Mouse (Mus musculus) heart, embryonic 15.5 days (tissue): ENCODE measurements around the gene Dnah2. TPM values are rescaled to one million over a fixed set of nuclear protein-coding genes. Genes with fewer than 3 reads are reported as not detected.

Source experiments
- ATAC-seq: fragments of 200-750 bp; cut with Nextera tagmentation; replicated peaks from 2 replicates; pipeline ENCODE4 v1.8.0; 2017; ENCODE audit warnings: low read depth, moderate TSS enrichment; ENCODE audit not compliant: insufficient number of reproducible peaks, insufficient read depth, low FRiP score
- H3K27ac ChIP-seq: fragments of 300-500 bp; sonication (generic); 2 replicates; pipeline ENCODE4 v1.5.1; 2015; ENCODE audit warnings: mild to moderate bottlenecking, inconsistent platforms
- H3K27me3 ChIP-seq: fragments of 300-500 bp; sonication (generic); 2 replicates; pipeline ENCODE4 v1.6.1; 2015; ENCODE audit warnings: inconsistent platforms
- H3K36me3 ChIP-seq: fragments of 300-500 bp; sonication (generic); 2 replicates; pipeline ENCODE4 v1.6.1; 2015; ENCODE audit warnings: mild to moderate bottlenecking, inconsistent platforms
- H3K4me1 ChIP-seq: fragments of 300-500 bp; sonication (generic); replicated peaks from 2 replicates; pipeline ENCODE4 v1.6.1; 2015; ENCODE audit warnings: inconsistent platforms
- H3K4me2 ChIP-seq: fragments of 300-500 bp; sonication (generic); 2 replicates; pipeline ENCODE4 v1.6.1; 2015; ENCODE audit warnings: inconsistent platforms, mild to moderate bottlenecking, moderate library complexity
- H3K4me3 ChIP-seq: fragments of 300-500 bp; sonication (generic); 2 replicates; pipeline ENCODE4 v1.5.1; 2015; ENCODE audit warnings: mild to moderate bottlenecking, inconsistent platforms
- H3K9ac ChIP-seq: fragments of 300-500 bp; sonication (generic); 2 replicates; pipeline ENCODE4 v1.6.1; 2015; ENCODE audit warnings: mild to moderate bottlenecking, inconsistent platforms
- H3K9me3 ChIP-seq: fragments of 300-500 bp; sonication (generic); replicated peaks from 2 replicates; pipeline ENCODE4 v1.6.1; 2016; ENCODE audit warnings: inconsistent platforms
- WGBS: fragments of 180-500 bp; shearing (Covaris S2); methylation state at CpG from one replicate; pipeline ENCODE4 v1.1.7; 2015; ENCODE audit warnings: mixed read lengths; 5-methylcytosine and 5-hydroxymethylcytosine counted together
- polyA plus RNA-seq: library from polyadenylated mRNA; unstranded; fragments of >200 nt; fragmentation: Nextera tagmentation; extraction: Ambion mirVana; gene quantifications from 2 replicates; pipeline ENCODE4 v1.2.1, GENCODE M21; 2015

The Dnah2 gene
- polyA plus RNA-seq, 1 experiment from 2014 or later = 0.21 TPM

GRCm38 (mm10) chr11:69411073-69411535, 137.8 kb downstream of the Dnah2 start:
- Histone ChIP-seq H3K9ac (peak overlapping the region; percentile 90), H3K27me3 (no peaks in the 10 kb centered on the region), H3K4me3 (peak overlapping the region; percentile 85), H3K36me3 (peaks cover 27% of the 10 kb centered on the region), H3K9me3 (no peaks in the 10 kb centered on the region), H3K27ac (peak overlapping the region; percentile 99), H3K4me1 (peaks cover 55% of the 10 kb centered on the region), H3K4me2 (peak overlapping the region; percentile 93)
- WGBS = 0% methylated on average over 26 of the region's 26 CpGs
- peak; percentile 57 for ATAC-seq

GRCm38 (mm10) chr11:69410310-69411072, 138.4 kb downstream of the Dnah2 start:
- peak; percentile 2; the same call in 1 of the 2 replicates for ATAC-seq

GRCm38 (mm10) chr11:69410045-69410309, 138.9 kb downstream of the Dnah2 start:
- Histone ChIP-seq H3K4me2 (peak overlapping the region; percentile 93), H3K27ac (peak overlapping the region; percentile 99), H3K9me3 (no peaks in the 10 kb centered on the region), H3K36me3 (peaks cover 38% of the 10 kb centered on the region), H3K9ac (peak overlapping the region; percentile 90), H3K27me3 (no peaks in the 10 kb centered on the region), H3K4me3 (peak overlapping the region; percentile 85), H3K4me1 (peaks cover 49% of the 10 kb centered on the region)
- ATAC-seq = no peak
- 0% methylated on average over 18 of the region's 18 CpGs for WGBS

More at GRCm38 (mm10) chr11:69410310-69411072, 138.4 kb downstream of the Dnah2 start:
- Histone ChIP-seq H3K4me1 (peaks cover 54% of the 10 kb centered on the region), H3K9ac (peak overlapping the region; percentile 90), H3K9me3 (no peaks in the 10 kb centered on the region), H3K4me2 (peak overlapping the region; percentile 93), H3K27me3 (no peaks in the 10 kb centered on the region), H3K27ac (peak overlapping the region; percentile 99), H3K4me3 (peak overlapping the region; percentile 85), H3K36me3 (peaks cover 33% of the 10 kb centered on the region)
- WGBS = under 1% methylated on average over 41 of the region's 41 CpGs

GRCm38 (mm10) chr11:69409378-69410044, 139.4 kb downstream of the Dnah2 start:
- under 1% methylated on average over 40 of the region's 46 CpGs for WGBS
- Histone ChIP-seq H3K4me1 (peaks cover 44% of the 10 kb centered on the region), H3K9me3 (no peaks in the 10 kb centered on the region), H3K9ac (peak overlapping the region; percentile 90), H3K4me2 (peak overlapping the region; percentile 93), H3K27me3 (no peaks in the 10 kb centered on the region), H3K36me3 (peaks cover 42% of the 10 kb centered on the region), H3K4me3 (peak overlapping the region; percentile 85), H3K27ac (peak overlapping the region; percentile 99)
- peak; percentile 50 for ATAC-seq

GRCm38 (mm10) chr11:69408541-69409377, 140.2 kb downstream of the Dnah2 start:
- H3K4me1 ChIP-seq = peaks cover 37% of the 10 kb centered on the region
- peak overlapping the region; percentile 90 for H3K9ac ChIP-seq
- H3K4me3 ChIP-seq = peak overlapping the region; percentile 85
- under 1% methylated on average over 33 of the region's 33 CpGs for WGBS
- peaks cover 49% of the 10 kb centered on the region for H3K36me3 ChIP-seq
- no peaks in the 10 kb centered on the region for H3K9me3 ChIP-seq
- H3K27ac ChIP-seq = peak overlapping the region; percentile 99
- H3K27me3 ChIP-seq = no peaks in the 10 kb centered on the region
- H3K4me2 ChIP-seq = peak overlapping the region; percentile 93
- peak; percentile 48 for ATAC-seq

GRCm38 (mm10) chr11:69407724-69408004, 141.2 kb downstream of the Dnah2 start:
- Histone ChIP-seq H3K4me1 (peaks cover 26% of the 10 kb centered on the region), H3K9me3 (no peaks in the 10 kb centered on the region), H3K27ac (no peak overlapping the region), H3K4me2 (peak overlapping the region; percentile 93), H3K36me3 (peaks cover 54% of the 10 kb centered on the region), H3K9ac (peak overlapping the region; percentile 90; the same call in 1 of the 2 replicates), H3K4me3 (peak overlapping the region; percentile 85; the same call in 1 of the 2 replicates), H3K27me3 (no peaks in the 10 kb centered on the region)
- no peak for ATAC-seq
- 81% methylated on average over 4 of the region's 4 CpGs for WGBS

- ATAC-seq = no peak
- Histone ChIP-seq H3K4me1 (peaks cover 20% of the 10 kb centered on the region), H3K27ac (no peak overlapping the region), H3K27me3 (no peaks in the 10 kb centered on the region), H3K9me3 (no peaks in the 10 kb centered on the region), H3K36me3 (peaks cover 55% of the 10 kb centered on the region), H3K4me3 (peak overlapping the region; percentile 85; the same call in 1 of the 2 replicates), H3K4me2 (0 out of 2 replicates have a peak overlapping the region, but pooled peaks have one; percentile 93), H3K9ac (no peak overlapping the region)
- 89% methylated on average over 16 of the region's 16 CpGs for WGBS
These were observed 141.8 kb downstream of the Dnah2 start for GRCm38 (mm10) chr11:69406867-69407723.

- Histone ChIP-seq H3K9me3 (no peaks in the 10 kb centered on the region), H3K4me2 (no peak overlapping the region), H3K4me1 (peaks cover 21% of the 10 kb centered on the region), H3K27ac (no peak overlapping the region), H3K9ac (no peak overlapping the region), H3K36me3 (peaks cover 63% of the 10 kb centered on the region), H3K27me3 (no peaks in the 10 kb centered on the region), H3K4me3 (no peak overlapping the region)
- ATAC-seq = no peak
- 87% methylated on average over 19 of the region's 19 CpGs for WGBS
These were observed 142.6 kb downstream of the Dnah2 start for GRCm38 (mm10) chr11:69406282-69406681.

- no peaks in the 10 kb centered on the region for H3K27me3 ChIP-seq
- H3K27ac ChIP-seq = no peak overlapping the region
- H3K36me3 ChIP-seq = peaks cover 68% of the 10 kb centered on the region
- H3K9me3 ChIP-seq = no peaks in the 10 kb centered on the region
- H3K4me1 ChIP-seq = peaks cover 26% of the 10 kb centered on the region
- H3K4me2 ChIP-seq = no peak overlapping the region
- ATAC-seq = no peak
- no peak overlapping the region for H3K9ac ChIP-seq
- no peak overlapping the region for H3K4me3 ChIP-seq
- WGBS = 91% methylated on average over 24 of the region's 24 CpGs
These were observed 143.3 kb downstream of the Dnah2 start for GRCm38 (mm10) chr11:69405397-69406200.
